Mouse (Mus musculus) MEL (cell line): Measurements from ENCODE around the gene Katnbl1. TPM values are rescaled to one million over a fixed set of nuclear protein-coding genes. Genes with fewer than 3 reads are reported as not detected.

ENCODE experiments used
- DNase-seq: peaks from one replicate; pipeline ENCODE4 v3.0.0; 2011; ENCODE audit warnings: low read depth, low spot score
- H3K27ac ChIP-seq: 2 replicates; pipeline ENCODE4 v1.5.1; 2012; ENCODE audit warnings: low read depth, mild to moderate bottlenecking, control low read depth, low read length, moderate library complexity; ENCODE audit not compliant: control insufficient read depth
- H3K27me3 ChIP-seq, 2 experiments: fragments of 150-350 bp in 1 of 2; sonication (generic) in 1 of 2; 2 replicates each; pipeline ENCODE4 v1.6.1; 2012; ENCODE audit warnings: low read length in 2 of 2, mild to moderate bottlenecking in 2 of 2, improper control_type of control experiment in 1 of 2, moderate library complexity in 1 of 2; ENCODE audit not compliant: insufficient read depth in 2 of 2, control insufficient read depth in 1 of 2
- H3K36me3 ChIP-seq, 2 experiments: 2 replicates each; pipeline ENCODE4 v1.6.1; 2012 to 2014; ENCODE audit warnings: low read length in 2 of 2, improper control_type of control experiment in 1 of 2, inconsistent platforms in 1 of 2, mild to moderate bottlenecking in 1 of 2; ENCODE audit not compliant: insufficient read depth in 2 of 2, control insufficient read depth in 1 of 2
- H3K4me1 ChIP-seq, 2 experiments: fragments of 150-350 bp in 1 of 2; sonication (generic) in 1 of 2; 2 replicates each; pipeline ENCODE4 v1.6.1; 2012; ENCODE audit warnings: low read length in 2 of 2, improper control_type of control experiment in 1 of 2, mild to moderate bottlenecking in 1 of 2; ENCODE audit not compliant: insufficient read depth in 2 of 2, control insufficient read depth in 1 of 2
- H3K4me3 ChIP-seq, 2 experiments: fragments of 150-350 bp in 1 of 2; sonication (generic) in 1 of 2; 2 replicates each; pipeline ENCODE4 v1.5.1; 2012; ENCODE audit warnings: low read depth in 2 of 2, low read length in 2 of 2, mild to moderate bottlenecking in 2 of 2, moderate library complexity in 2 of 2, control low read depth in 1 of 2, improper control_type of control experiment in 1 of 2; ENCODE audit not compliant: control insufficient read depth in 1 of 2, insufficient read depth in 1 of 2
- H3K79me2 ChIP-seq: 2 replicates; pipeline ENCODE4 v1.6.1; 2012; ENCODE audit warnings: mild to moderate bottlenecking, low read length, moderate library complexity; ENCODE audit not compliant: control insufficient read depth, poor library complexity, insufficient read depth
- H3K9ac ChIP-seq: 2 replicates; pipeline ENCODE4 v1.6.1; 2012; ENCODE audit warnings: low read depth, mild to moderate bottlenecking, control low read depth, low read length, moderate library complexity; ENCODE audit not compliant: control insufficient read depth, poor library complexity, severe bottlenecking
- H3K9me3 ChIP-seq: fragments of 150-350 bp; sonication (generic); replicated peaks from 2 replicates; pipeline ENCODE4 v1.6.1; 2012; ENCODE audit warnings: mild to moderate bottlenecking, low read length, improper control_type of control experiment, moderate library complexity; ENCODE audit not compliant: insufficient read depth
- BHLHE40 ChIP-seq: IDR thresholded peaks from 2 replicates; pipeline ENCODE4 v1.6.1; 2012; ENCODE audit warnings: low read depth, mild to moderate bottlenecking, inconsistent platforms, low read length, improper control_type of control experiment, borderline replicate concordance
- CHD1 ChIP-seq: IDR thresholded peaks from 2 replicates; pipeline ENCODE4 v1.6.1; 2012; ENCODE audit warnings: low read depth, mild to moderate bottlenecking, inconsistent platforms, low read length, improper control_type of control experiment
- CHD2 ChIP-seq: IDR thresholded peaks from 2 replicates; pipeline ENCODE4 v1.6.1; 2011; ENCODE audit warnings: low read length, improper control_type of control experiment
- CTCF ChIP-seq, 3 experiments: IDR thresholded peaks in 2 of 3; conservative IDR thresholded peaks in 1 of 3; 2 replicates each; pipeline ENCODE4 v1.5.1; 2011 to 2012; ENCODE audit warnings: low read length in 3 of 3, low read depth in 2 of 3, mild to moderate bottlenecking in 2 of 3, improper control_type of control experiment in 1 of 3, inconsistent platforms in 1 of 3, mixed read lengths in 1 of 3, moderate library complexity in 1 of 3; ENCODE audit not compliant: control insufficient read depth in 1 of 3, insufficient read depth in 1 of 3, poor library complexity in 1 of 3, severe bottlenecking in 1 of 3
- E2F4 ChIP-seq: IDR thresholded peaks from 2 replicates; pipeline ENCODE4 v1.6.1; 2011; ENCODE audit warnings: low read depth, low read length, improper control_type of control experiment, borderline replicate concordance
- ELF1 ChIP-seq: IDR thresholded peaks from 2 replicates; pipeline ENCODE4 v1.6.1; 2014; ENCODE audit warnings: low read depth, mild to moderate bottlenecking, inconsistent platforms, low read length, improper control_type of control experiment, moderate library complexity
- EP300 ChIP-seq, 2 experiments: IDR thresholded peaks; 2 replicates each; pipeline ENCODE4 v1.6.1; 2011; ENCODE audit warnings: improper control_type of control experiment in 2 of 2, low read length in 2 of 2, low read depth in 1 of 2, mild to moderate bottlenecking in 1 of 2
- ETS1 ChIP-seq: IDR thresholded peaks from 2 replicates; pipeline ENCODE4 v1.6.1; 2012; ENCODE audit warnings: low read depth, mild to moderate bottlenecking, inconsistent platforms, low read length, improper control_type of control experiment, moderate library complexity
- GABPA ChIP-seq: IDR thresholded peaks from 2 replicates; pipeline ENCODE4 v1.6.1; 2012; ENCODE audit warnings: low read depth, mild to moderate bottlenecking, inconsistent platforms, low read length, improper control_type of control experiment, moderate library complexity
- GATA1 ChIP-seq: IDR thresholded peaks from 2 replicates; pipeline ENCODE4 v1.6.1; 2011; ENCODE audit warnings: low read depth, low read length, improper control_type of control experiment
- HCFC1 ChIP-seq: IDR thresholded peaks from 2 replicates; pipeline ENCODE4 v1.6.1; 2012; ENCODE audit warnings: low read depth, mild to moderate bottlenecking, inconsistent platforms, low read length, improper control_type of control experiment, moderate library complexity
- JUND ChIP-seq: IDR thresholded peaks from 2 replicates; pipeline ENCODE4 v1.6.1; 2011; ENCODE audit warnings: low read depth, mild to moderate bottlenecking, improper control_type of control experiment, low read length
- KAT2A ChIP-seq: conservative IDR thresholded peaks from 2 replicates; pipeline ENCODE4 v1.6.1; 2012; ENCODE audit warnings: low read depth, low read length, improper control_type of control experiment, inconsistent platforms
- MAFK ChIP-seq: IDR thresholded peaks from 2 replicates; pipeline ENCODE4 v1.6.1; 2011; ENCODE audit warnings: low read depth, mild to moderate bottlenecking, low read length, improper control_type of control experiment, borderline replicate concordance
- MAX ChIP-seq: IDR thresholded peaks from 2 replicates; pipeline ENCODE4 v1.6.1; 2011; ENCODE audit warnings: low read length, improper control_type of control experiment
- MAZ ChIP-seq: IDR thresholded peaks from 2 replicates; pipeline ENCODE4 v1.6.1; 2012; ENCODE audit warnings: low read depth, mild to moderate bottlenecking, inconsistent platforms, low read length, improper control_type of control experiment
- MEF2A ChIP-seq: IDR thresholded peaks from 2 replicates; pipeline ENCODE4 v1.6.1; 2014; ENCODE audit warnings: low read depth, mild to moderate bottlenecking, inconsistent platforms, low read length, improper control_type of control experiment; ENCODE audit not compliant: poor library complexity, insufficient replicate concordance, severe bottlenecking; ENCODE audit errors: extremely low read depth
- MXI1 ChIP-seq: IDR thresholded peaks from 2 replicates; pipeline ENCODE4 v1.6.1; 2011; ENCODE audit warnings: mild to moderate bottlenecking, low read depth, low read length, improper control_type of control experiment
- MYC ChIP-seq: IDR thresholded peaks from 2 replicates; pipeline ENCODE4 v1.6.1; 2011; ENCODE audit warnings: low read depth, mild to moderate bottlenecking, low read length, improper control_type of control experiment, moderate library complexity
- NELFE ChIP-seq: IDR thresholded peaks from 2 replicates; pipeline ENCODE4 v1.6.1; 2011; ENCODE audit warnings: low read depth, low read length, improper control_type of control experiment
- NRF1 ChIP-seq: IDR thresholded peaks from 2 replicates; pipeline ENCODE4 v1.6.1; 2014; ENCODE audit warnings: low read depth, mild to moderate bottlenecking, inconsistent platforms, low read length, improper control_type of control experiment, moderate library complexity; ENCODE audit not compliant: poor library complexity, insufficient read depth, severe bottlenecking
- POLR2A ChIP-seq, 2 experiments: IDR thresholded peaks; 2 replicates each; pipeline ENCODE4 v1.6.1; 2011 to 2012; ENCODE audit warnings: low read length in 2 of 2, mild to moderate bottlenecking in 2 of 2, control low read depth in 1 of 2, improper control_type of control experiment in 1 of 2, low read depth in 1 of 2, moderate library complexity in 1 of 2; ENCODE audit not compliant: control insufficient read depth in 1 of 2, insufficient read depth in 1 of 2, poor library complexity in 1 of 2
- POLR2AphosphoS2 ChIP-seq: IDR thresholded peaks from 2 replicates; pipeline ENCODE4 v1.6.1; 2011; ENCODE audit warnings: low read length, improper control_type of control experiment
- POLR2AphosphoS5 ChIP-seq: IDR thresholded peaks from 2 replicates; pipeline ENCODE4 v1.6.1; 2012; ENCODE audit warnings: low read depth, borderline replicate concordance, mild to moderate bottlenecking, inconsistent platforms, low read length, moderate library complexity, mixed read lengths
- RAD21 ChIP-seq: IDR thresholded peaks from 2 replicates; pipeline ENCODE4 v1.6.1; 2011; ENCODE audit warnings: mild to moderate bottlenecking, low read depth, low read length, improper control_type of control experiment
- RCOR1 ChIP-seq: IDR thresholded peaks from 2 replicates; pipeline ENCODE4 v1.6.1; 2012; ENCODE audit warnings: low read depth, mild to moderate bottlenecking, inconsistent platforms, low read length, improper control_type of control experiment
- SIN3A ChIP-seq: IDR thresholded peaks from 2 replicates; pipeline ENCODE4 v1.6.1; 2012; ENCODE audit warnings: low read length, improper control_type of control experiment, inconsistent platforms
- SMC3 ChIP-seq: IDR thresholded peaks from 2 replicates; pipeline ENCODE4 v1.6.1; 2011; ENCODE audit warnings: low read depth, low read length, improper control_type of control experiment
- TBP ChIP-seq: IDR thresholded peaks from 2 replicates; pipeline ENCODE4 v1.8.0; 2011; ENCODE audit warnings: low read depth, low read length, improper control_type of control experiment
- UBTF ChIP-seq: IDR thresholded peaks from 2 replicates; pipeline ENCODE4 v1.6.1; 2012; ENCODE audit warnings: low read depth, mild to moderate bottlenecking, inconsistent platforms, low read length, improper control_type of control experiment, moderate library complexity, borderline replicate concordance; ENCODE audit not compliant: insufficient read depth
- USF2 ChIP-seq, 2 experiments: IDR thresholded peaks; 2 replicates each; pipeline ENCODE4 v1.6.1; 2011 to 2012; ENCODE audit warnings: improper control_type of control experiment in 2 of 2, low read length in 2 of 2, borderline replicate concordance in 1 of 2, inconsistent platforms in 1 of 2, low read depth in 1 of 2, mild to moderate bottlenecking in 1 of 2; ENCODE audit not compliant: insufficient read depth in 1 of 2
- ZC3H11A ChIP-seq: IDR thresholded peaks from 2 replicates; pipeline ENCODE4 v1.6.1; 2012; ENCODE audit warnings: low read depth, mild to moderate bottlenecking, inconsistent platforms, low read length, improper control_type of control experiment
- ZKSCAN1 ChIP-seq: IDR thresholded peaks from 2 replicates; pipeline ENCODE4 v1.6.1; 2012; ENCODE audit warnings: low read depth, mild to moderate bottlenecking, inconsistent platforms, low read length, improper control_type of control experiment, moderate library complexity
- ZMIZ1 ChIP-seq: IDR thresholded peaks from 2 replicates; pipeline ENCODE4 v1.6.1; 2012; ENCODE audit warnings: low read depth, mild to moderate bottlenecking, inconsistent platforms, low read length, improper control_type of control experiment, moderate library complexity
- polyA plus RNA-seq, 2 experiments: library from polyadenylated mRNA; stranded (reverse) in 1 of 2; unstranded in 1 of 2; fragments of >175 nt in 1 of 2; fragments of >200 nt in 1 of 2; gene quantifications; 2 replicates each; pipeline versions ENCODE4 v1.2.1 to v1.2.4; 2012; ENCODE audit warnings: low replicate concordance in 2 of 2, low read depth in 1 of 2; ENCODE audit not compliant: insufficient read length in 2 of 2, insufficient read depth in 1 of 2, missing spikeins in 1 of 2
- total RNA-seq: library from RNA; depleted of rRNA; stranded (reverse); fragments of 300-350 nt; gene quantifications from 2 replicates; pipeline ENCODE4 v1.2.3, GENCODE M21; 2012; rRNA removed

The Katnbl1 gene
- total RNA-seq (16.6 and 16.7 TPM in 2 replicates), polyA plus RNA-seq (10 to 100 TPM in 1 of 2 experiments, not detected in 1; 12.6 TPM)

DNA sequence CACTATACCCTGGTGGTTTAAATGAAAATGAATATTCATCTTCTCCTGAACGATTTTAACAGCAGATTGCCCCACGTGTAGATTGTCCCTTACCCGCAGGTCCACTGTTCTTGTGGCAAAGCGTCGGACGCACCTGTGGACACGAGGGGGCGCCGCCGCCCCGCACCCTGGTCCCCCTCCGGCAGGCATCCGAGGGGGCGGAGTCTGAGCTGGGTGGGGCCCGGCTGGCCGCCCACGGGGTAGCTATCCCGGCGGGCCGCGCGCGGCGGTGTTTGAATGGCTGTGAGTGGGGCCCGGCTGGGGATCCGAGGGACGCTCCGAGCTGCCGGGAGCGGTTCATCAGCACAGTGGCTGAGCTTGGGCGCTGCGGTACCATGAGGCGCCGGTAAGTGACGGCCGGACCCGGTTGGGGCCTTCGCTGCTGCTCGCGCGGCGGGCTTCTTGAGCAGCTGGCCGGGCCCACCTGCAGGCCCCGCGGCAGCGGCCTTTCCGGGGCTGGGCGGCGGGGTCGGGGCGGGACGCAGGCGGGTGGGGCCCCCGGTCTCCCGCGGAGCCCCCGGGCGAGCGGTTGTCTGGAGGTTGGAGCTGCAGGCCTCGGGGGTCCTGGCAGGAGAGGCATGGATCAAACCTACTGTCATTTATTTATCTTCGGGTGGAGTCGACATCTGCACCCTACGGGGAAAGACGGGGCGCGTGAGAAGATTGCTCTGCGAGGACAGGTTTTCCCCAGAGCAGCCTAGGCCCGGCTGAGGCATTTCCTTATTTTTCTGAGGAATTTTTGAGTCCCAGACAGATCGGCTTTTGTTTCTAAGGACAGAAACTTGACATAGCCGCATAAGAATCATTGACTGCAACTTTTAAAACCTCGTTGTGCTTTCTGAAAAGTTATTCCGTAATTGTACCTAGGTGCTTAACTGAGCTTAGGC, at the start of gene Katnbl1:
Gene Katnbl1, plus strand, starts transcription at position 239 of the 926 bp plus-strand sequence.
- H3K9me3 ChIP-seq = no peaks in the 10 kb centered on the region
- no peaks in the 10 kb centered on the region for H3K27me3 ChIP-seq
- H3K79me2 ChIP-seq = peaks cover 40% of the 10 kb centered on the region
- peak within 1 kb of the TSS; percentile 97 for H3K9ac ChIP-seq
- peak; percentile 98 for DNase-seq
- peaks cover 0 to 25% of the 10 kb centered on the region in 2 experiments; a peak in 3 of 4 replicates for H3K36me3 ChIP-seq
- H3K27ac ChIP-seq = peak within 1 kb of the TSS; percentile 74
- H3K4me3 ChIP-seq = peak within 1 kb of the TSS; percentile 90 to 93
- H3K4me1 ChIP-seq = peaks cover 5 to 7% of the 10 kb centered on the region in 2 experiments
- TF ChIP-seq MEF2A = no peak
- TF ChIP-seq MAZ = peak; percentile 90
- no peak for TF ChIP-seq MAFK
- no peak for TF ChIP-seq GATA1
- no peak for TF ChIP-seq JUND
- TF ChIP-seq CHD1 = peak; percentile 91; the same call in 1 of the 2 replicates
- peak; percentile 45; the same call in 1 of the 2 replicates for TF ChIP-seq ETS1
- TF ChIP-seq CTCF (IDR thresholded peaks at IDR 0.05 in 2 of 3, conservative IDR thresholded peaks at IDR 0.05 in 1 of 3; ENCODE audit: control insufficient read depth in 1 of 3, insufficient read depth in 1 of 3, low read depth in 2 of 3, low read length in 3 of 3, poor library complexity in 1 of 3, severe bottlenecking in 1 of 3) = peak; percentile 70 to 100 (median 99)
- TF ChIP-seq HCFC1 = peak; percentile 81
- TF ChIP-seq NRF1 = 0 out of 2 replicates have a peak, but pooled peaks have one; percentile 26
- TF ChIP-seq E2F4 = no peak
- TF ChIP-seq UBTF = peak; percentile 98
- TF ChIP-seq NELFE = peak; percentile 96
- TF ChIP-seq RAD21 = no peak; the same call in none of the 2 replicates
- TF ChIP-seq ELF1 = peak; percentile 16; the same call in 1 of the 2 replicates
- peak; percentile 89 for TF ChIP-seq MAX
- TF ChIP-seq POLR2AphosphoS5 = no peak
- TF ChIP-seq GABPA = no peak
- TF ChIP-seq SMC3 = peak; percentile 98
- TF ChIP-seq BHLHE40 = peak; percentile 43; the same call in 1 of the 2 replicates
- peak; percentile 93 for TF ChIP-seq ZC3H11A
- TF ChIP-seq TBP = peak; percentile 80
- TF ChIP-seq MYC = peak; percentile 98
- peak; percentile 88 for TF ChIP-seq POLR2AphosphoS2
- TF ChIP-seq KAT2A = no peak; the same call in 1 of the 2 replicates
- TF ChIP-seq ZMIZ1 = peak; percentile 93
- peak; percentile 96 for TF ChIP-seq MXI1
- peak; percentile 95 for TF ChIP-seq SIN3A
- TF ChIP-seq EP300 (IDR thresholded peaks at IDR 0.05; ENCODE audit: low read depth in 1 of 2, low read length in 2 of 2) = peak in 1 of 2 experiments; percentile 26; a peak in 2 of 4 replicates
- no peak for TF ChIP-seq ZKSCAN1
- peak; percentile 92 to 93 for TF ChIP-seq POLR2A (IDR thresholded peaks at IDR 0.05; ENCODE audit: control insufficient read depth in 1 of 2, insufficient read depth in 1 of 2, low read depth in 1 of 2, low read length in 2 of 2, poor library complexity in 1 of 2)
- no peak for TF ChIP-seq USF2 (IDR thresholded peaks at IDR 0.05; ENCODE audit: borderline replicate concordance in 1 of 2, insufficient read depth in 1 of 2, low read depth in 1 of 2, low read length in 2 of 2)
- no peak for TF ChIP-seq RCOR1
- TF ChIP-seq CHD2 = no peak
